ENCODE assay signal across 17 mouse cellular contexts in genomic region chr16:87942103-87942865, GRCm38 (mm10).
A peak's percentile ranks its signal among the peaks of the same experiment; 100 is the strongest.
DNase-seq lines count a peak whose midpoint lies in the region; ATAC-seq and TF ChIP-seq lines count a peak whose summit lies in the region.
"Had no signal": no experiment of that assay in that cellular context is flagged by ENCODE, and none has a peak within 500 bp of the region (broad histone marks: within the 10 kb centered on the region; RNA-seq: fewer than 3 reads in every experiment).

No protein-coding gene starts in this region.

- no peak overlapping the region for H3K27ac ChIP-seq in hindbrain, embryonic 15.5 days (replicated peaks)
- no peak overlapping the region for H3K27ac ChIP-seq in hindbrain, embryonic 10.5 days
- H3K27ac ChIP-seq in midbrain, postnatal 0 days (ENCODE audit: low read depth, low read length) = no peak overlapping the region
- no peak overlapping the region for H3K27ac ChIP-seq in midbrain, embryonic 16.5 days (ENCODE audit: low read length)
- H3K27ac ChIP-seq in neural tube, embryonic 14.5 days (ENCODE audit: low read depth, low read length) = no peak overlapping the region
- H3K27ac ChIP-seq: embryonic facial prominence, embryonic 12.5 days; heart, adult 2 months; heart, embryonic 15.5 days had no signal

- H3K27me3 ChIP-seq in hindbrain, embryonic 15.5 days = no peaks in the 10 kb centered on the region
- H3K27me3 ChIP-seq in hindbrain, embryonic 10.5 days (ENCODE audit: insufficient read depth, poor library complexity, severe bottlenecking) = no peaks in the 10 kb centered on the region
- H3K27me3 ChIP-seq in midbrain, postnatal 0 days (ENCODE audit: insufficient read depth, low read length) = no peaks in the 10 kb centered on the region
- no peaks in the 10 kb centered on the region for H3K27me3 ChIP-seq in midbrain, embryonic 16.5 days (ENCODE audit: control insufficient read depth, insufficient read depth, low read depth, low read length)
- H3K27me3 ChIP-seq in neural tube, embryonic 14.5 days (ENCODE audit: control insufficient read depth, insufficient read depth, low read length) = no peaks in the 10 kb centered on the region
- H3K27me3 ChIP-seq: embryonic facial prominence, embryonic 12.5 days; heart, embryonic 15.5 days had no signal

- ATAC-seq in hindbrain, embryonic 15.5 days (ENCODE audit: low FRiP score, low read depth) = peak; percentile 54; the same call in 1 of the 2 replicates
- no peak for ATAC-seq in midbrain, postnatal 0 days (ENCODE audit: low FRiP score)
- ATAC-seq in midbrain, embryonic 16.5 days = no peak
- peak; percentile 91 for ATAC-seq in neural tube, embryonic 14.5 days (ENCODE audit: low read depth)
- ATAC-seq: forebrain, postnatal 0 days had no signal

- H3K9me3 ChIP-seq in hindbrain, embryonic 15.5 days = no peaks in the 10 kb centered on the region
- no peaks in the 10 kb centered on the region for H3K9me3 ChIP-seq in hindbrain, embryonic 10.5 days
- no peaks in the 10 kb centered on the region for H3K9me3 ChIP-seq in midbrain, postnatal 0 days (ENCODE audit: low read length)
- no peaks in the 10 kb centered on the region for H3K9me3 ChIP-seq in midbrain, embryonic 16.5 days (replicated peaks; ENCODE audit: control insufficient read depth, low read length, poor library complexity, severe bottlenecking)
- no peaks in the 10 kb centered on the region for H3K9me3 ChIP-seq in neural tube, embryonic 14.5 days (ENCODE audit: control insufficient read depth, low read length)
- H3K9me3 ChIP-seq: embryonic facial prominence, embryonic 12.5 days; heart, embryonic 15.5 days had no signal

- DNase-seq in hindbrain, embryonic 10.5 days (ENCODE audit: low spot score) = no peak
- DNase-seq in midbrain, postnatal 0 days (ENCODE audit: low spot score) = peak; percentile 6
- no peak for DNase-seq in adrenal gland, adult 18-20 months (ENCODE audit: low spot score in 2 of 2)
- DNase-seq: adrenal gland, adult 8-10 months; cerebellum, adult 11 months; cerebellum, adult 8-10 months; cerebellum, postnatal 25 days; forebrain, postnatal 0 days; gastrocnemius, postnatal 14 days; heart, adult 2 months; heart, postnatal 14 days had no signal

- no peak for TF ChIP-seq CTCF in midbrain, postnatal 0 days (IDR thresholded peaks at IDR 0.05)

- 70% methylated on average over 13 of the region's 13 CpGs for WGBS in hindbrain, embryonic 15.5 days
- 90% methylated on average over 13 of the region's 13 CpGs for WGBS in hindbrain, embryonic 10.5 days
- WGBS in midbrain, postnatal 0 days = 83% methylated on average over 13 of the region's 13 CpGs
- 84% methylated on average over 13 of the region's 13 CpGs for WGBS in midbrain, embryonic 16.5 days
- 55% methylated on average over 13 of the region's 13 CpGs for WGBS in neural tube, embryonic 14.5 days

- H3K9ac ChIP-seq in hindbrain, embryonic 15.5 days = no peak overlapping the region
- H3K9ac ChIP-seq in midbrain, postnatal 0 days (replicated peaks; ENCODE audit: low read length, poor library complexity, severe bottlenecking) = no peak overlapping the region
- no peak overlapping the region for H3K9ac ChIP-seq in midbrain, embryonic 16.5 days (ENCODE audit: low read depth, low read length)
- no peak overlapping the region for H3K9ac ChIP-seq in neural tube, embryonic 14.5 days (replicated peaks; ENCODE audit: low read depth, low read length)
- H3K9ac ChIP-seq: embryonic facial prominence, embryonic 12.5 days; forebrain, postnatal 0 days; heart, embryonic 15.5 days had no signal

- no peaks in the 10 kb centered on the region for H3K4me1 ChIP-seq in hindbrain, embryonic 15.5 days (replicated peaks)
- H3K4me1 ChIP-seq in hindbrain, embryonic 10.5 days (replicated peaks) = no peaks in the 10 kb centered on the region
- H3K4me1 ChIP-seq in midbrain, postnatal 0 days (ENCODE audit: insufficient read depth, low read length) = no peaks in the 10 kb centered on the region
- H3K4me1 ChIP-seq in midbrain, embryonic 16.5 days (ENCODE audit: control insufficient read depth, insufficient read depth, low read length) = no peaks in the 10 kb centered on the region
- H3K4me1 ChIP-seq in neural tube, embryonic 14.5 days (ENCODE audit: control insufficient read depth, insufficient read depth, low read length) = no peaks in the 10 kb centered on the region
- H3K4me1 ChIP-seq: embryonic facial prominence, embryonic 12.5 days; heart, embryonic 15.5 days had no signal

- H3K4me2 ChIP-seq in hindbrain, embryonic 15.5 days = no peak overlapping the region
- H3K4me2 ChIP-seq in midbrain, postnatal 0 days (ENCODE audit: low read depth, low read length, poor library complexity, severe bottlenecking) = no peak overlapping the region
- no peak overlapping the region for H3K4me2 ChIP-seq in midbrain, embryonic 16.5 days (ENCODE audit: low read length)
- no peak overlapping the region for H3K4me2 ChIP-seq in neural tube, embryonic 14.5 days (ENCODE audit: low read depth, low read length)
- H3K4me2 ChIP-seq: embryonic facial prominence, embryonic 12.5 days; heart, embryonic 11.5 days; heart, embryonic 15.5 days had no signal

- no peaks in the 10 kb centered on the region for H3K36me3 ChIP-seq in hindbrain, embryonic 15.5 days
- no peaks in the 10 kb centered on the region for H3K36me3 ChIP-seq in hindbrain, embryonic 10.5 days
- no peaks in the 10 kb centered on the region for H3K36me3 ChIP-seq in midbrain, postnatal 0 days (ENCODE audit: insufficient read depth, low read length)
- H3K36me3 ChIP-seq in midbrain, embryonic 16.5 days (ENCODE audit: control insufficient read depth, insufficient read depth, low read length) = no peaks in the 10 kb centered on the region
- H3K36me3 ChIP-seq in neural tube, embryonic 14.5 days (ENCODE audit: control insufficient read depth, insufficient read depth, low read length) = no peaks in the 10 kb centered on the region
- H3K36me3 ChIP-seq: embryonic facial prominence, embryonic 12.5 days; heart, embryonic 15.5 days had no signal

- H3K4me3 ChIP-seq in hindbrain, embryonic 15.5 days = no peak overlapping the region
- no peak overlapping the region for H3K4me3 ChIP-seq in hindbrain, embryonic 10.5 days
- H3K4me3 ChIP-seq in midbrain, postnatal 0 days (ENCODE audit: low read depth, low read length) = no peak overlapping the region
- H3K4me3 ChIP-seq in midbrain, embryonic 16.5 days (ENCODE audit: low read depth, low read length) = no peak overlapping the region
- H3K4me3 ChIP-seq in neural tube, embryonic 14.5 days (ENCODE audit: low read depth, low read length) = no peak overlapping the region
- H3K4me3 ChIP-seq: embryonic facial prominence, embryonic 12.5 days; heart, adult 2 months; heart, embryonic 15.5 days had no signal

Comparison
In these comparisons a context has a peak if more than half of its experiments do, and no peak if none do; other contexts are left out.
1. ATAC-seq: peak in hindbrain, embryonic 15.5 days (single experiment) and neural tube, embryonic 14.5 days (single experiment); none in midbrain, postnatal 0 days (single experiment) and midbrain, embryonic 16.5 days (single experiment).